Mouse (Mus musculus): Measurements from ENCODE around the gene D430019H16Rik.

DNA sequence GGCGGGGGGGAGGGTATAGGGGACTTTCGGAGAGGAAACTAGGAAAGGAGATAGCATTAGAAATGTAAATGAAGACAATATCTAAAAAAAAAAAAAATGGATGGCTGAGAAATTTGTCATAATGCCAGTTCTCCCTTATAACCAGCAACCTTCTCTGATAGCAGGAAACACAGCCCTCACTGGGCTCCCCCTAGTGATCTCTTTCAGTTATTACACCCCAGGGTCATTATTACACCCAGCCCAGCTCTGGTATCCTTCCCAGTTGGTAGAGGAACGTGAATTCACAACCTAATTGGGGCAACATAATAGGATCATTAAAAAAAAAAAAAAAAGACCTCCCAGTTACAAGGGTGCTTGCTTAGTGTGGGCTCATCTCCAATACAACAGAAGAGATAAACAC, 29.8 kb downstream of the D430019H16Rik start:
- TF ChIP-seq CTCF (IDR thresholded peaks at IDR 0.05; ENCODE audit: low read depth, low read length) (peak; percentile 23; the same call in 1 of the 2 replicates), POLR2A (IDR thresholded peaks at IDR 0.05; ENCODE audit: extremely low read depth, insufficient read depth, low read length) (no peak)

Measured in liver, adult 2 months (tissue).